Mouse (Mus musculus): Measurements from ENCODE around the gene Brd3.

Brd3 gene

GRCm38 (mm10) chr2:27426855-27427457, 80.5 kb downstream of the Brd3 start, which contains the start of gene Vav2:
Gene Vav2, minus strand, starts transcription at chr2:27427033.
- DNase-seq (ENCODE audit: low spot score in 2 of 2), result peak; percentile 69 to 75

GRCm38 (mm10) chr2:27426406-27426854, 81.0 kb downstream of the Brd3 start:
- DNase-seq (ENCODE audit: low spot score in 2 of 2), result no peak

- no peak for DNase-seq (ENCODE audit: low spot score in 2 of 2)
These were observed 81.6 kb downstream of the Brd3 start for GRCm38 (mm10) chr2:27425751-27426405.

GRCm38 (mm10) chr2:27425161-27425611, 82.3 kb downstream of the Brd3 start:
- no peak for DNase-seq (ENCODE audit: low spot score in 2 of 2)

GRCm38 (mm10) chr2:27423596-27423995, 83.9 kb downstream of the Brd3 start:
- no peak for DNase-seq (ENCODE audit: low spot score in 2 of 2)

GRCm38 (mm10) chr2:27421293-27422068, 86.0 kb downstream of the Brd3 start:
- no peak for DNase-seq (ENCODE audit: low spot score in 2 of 2)

GRCm38 (mm10) chr2:27418577-27419070, 88.8 kb downstream of the Brd3 start:
- no peak for DNase-seq (ENCODE audit: low spot score in 2 of 2)

- DNase-seq (ENCODE audit: low spot score in 2 of 2), result no peak
These were observed 89.8 kb downstream of the Brd3 start for GRCm38 (mm10) chr2:27417648-27418153.

- no peak for DNase-seq (ENCODE audit: low spot score in 2 of 2)
These were observed 91.0 kb downstream of the Brd3 start for GRCm38 (mm10) chr2:27416425-27416824.

GRCm38 (mm10) chr2:27415060-27415783, 92.2 kb downstream of the Brd3 start:
- DNase-seq (ENCODE audit: low spot score in 2 of 2), result no peak

- no peak for DNase-seq (ENCODE audit: low spot score in 2 of 2)
These were observed 93.4 kb downstream of the Brd3 start for GRCm38 (mm10) chr2:27413936-27414657.

- DNase-seq (ENCODE audit: low spot score in 2 of 2), result no peak
These were observed 93.9 kb downstream of the Brd3 start for GRCm38 (mm10) chr2:27413582-27413935.

- DNase-seq (ENCODE audit: low spot score in 2 of 2), result no peak
These were observed 95.1 kb downstream of the Brd3 start for GRCm38 (mm10) chr2:27412245-27412800.

- no peak for DNase-seq (ENCODE audit: low spot score in 2 of 2)
These were observed 95.7 kb downstream of the Brd3 start for GRCm38 (mm10) chr2:27411688-27412174.

GRCm38 (mm10) chr2:27410518-27411140, 96.8 kb downstream of the Brd3 start:
- DNase-seq (ENCODE audit: low spot score in 2 of 2), result no peak

GRCm38 (mm10) chr2:27408194-27408593, 99.3 kb downstream of the Brd3 start:
- no peak for DNase-seq (ENCODE audit: low spot score in 2 of 2)

GRCm38 (mm10) chr2:27406928-27407327, 100.5 kb downstream of the Brd3 start:
- no peak for DNase-seq (ENCODE audit: low spot score in 2 of 2)

- DNase-seq (ENCODE audit: low spot score in 2 of 2), result no peak
These were observed 102.2 kb downstream of the Brd3 start for GRCm38 (mm10) chr2:27405094-27405884.
